Mouse (Mus musculus) retina, adult 2 months (tissue): ENCODE data around the gene Sh3bp2.

Source experiments
- DNase-seq: peaks from one replicate; pipeline ENCODE4 v3.0.0-alpha.2; 2012; ENCODE audit warnings: low read depth, low spot score

The Sh3bp2 gene

DNA sequence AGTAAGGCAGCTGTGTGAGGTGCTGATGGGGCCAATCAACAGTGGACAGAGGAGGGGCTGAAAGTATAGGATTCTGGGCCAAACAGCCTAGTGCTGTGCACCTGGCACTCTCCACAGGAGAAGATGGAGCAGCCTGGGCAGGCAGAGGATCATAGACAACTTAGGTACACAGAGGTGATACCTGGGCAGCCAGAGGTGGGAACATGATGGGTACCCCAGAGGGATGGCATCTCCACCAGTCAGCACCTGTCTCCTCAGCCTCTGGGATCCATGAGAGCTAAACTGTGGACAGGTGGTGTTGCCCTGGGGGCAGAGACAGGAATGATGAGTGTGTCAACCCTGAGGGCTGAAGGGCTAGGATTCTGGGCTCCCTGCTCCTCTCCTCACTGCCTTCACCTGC lies 1.1 kb upstream of the Sh3bp2 start:
- no peak for DNase-seq

DNA sequence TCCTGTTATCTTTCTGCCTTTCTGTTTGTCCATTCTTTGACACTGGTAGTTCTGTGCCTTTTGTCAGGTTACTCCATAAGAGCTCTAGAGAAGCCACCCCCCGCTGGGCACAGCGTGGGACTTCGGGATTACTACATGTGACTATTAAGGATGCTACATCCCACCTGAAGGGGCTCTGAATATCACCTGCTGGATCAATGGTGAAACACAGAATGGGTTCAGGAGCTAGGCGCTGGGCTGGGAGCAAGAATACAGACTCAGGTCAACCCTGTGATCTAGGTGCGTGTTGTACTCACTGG lies 788 bp downstream of the Sh3bp2 start:
- no peak for DNase-seq

- DNase-seq, result no peak
Observed at GRCm38 (mm10) chr5:34527352-34527751, 1.7 kb downstream of the Sh3bp2 start.

- no peak for DNase-seq
Observed at GRCm38 (mm10) chr5:34528724-34529123, 3.1 kb downstream of the Sh3bp2 start.

GRCm38 (mm10) chr5:34530116-34530515 lies 4.5 kb downstream of the Sh3bp2 start:
- DNase-seq, result no peak

DNA sequence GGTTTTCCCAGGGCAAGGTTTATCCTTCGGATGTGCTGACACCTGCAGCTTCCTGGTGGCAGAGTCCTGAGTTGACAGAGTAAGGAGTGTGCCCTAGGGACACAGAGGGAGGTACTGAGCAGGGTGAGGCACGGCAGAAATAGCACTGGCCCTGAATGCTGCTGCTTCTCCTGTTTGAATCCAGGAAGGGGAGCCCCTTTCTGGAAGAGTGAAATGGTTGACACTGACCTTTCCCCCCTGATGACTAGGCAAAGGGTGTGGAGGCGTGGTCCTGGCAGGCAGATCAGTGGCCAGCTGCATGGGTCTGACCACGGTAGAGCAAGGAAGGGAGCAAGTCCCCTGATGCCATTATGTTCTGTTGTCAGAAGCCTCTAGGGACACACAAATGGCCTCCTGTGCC lies 5.0 kb downstream of the Sh3bp2 start:
- DNase-seq, result no peak

DNA sequence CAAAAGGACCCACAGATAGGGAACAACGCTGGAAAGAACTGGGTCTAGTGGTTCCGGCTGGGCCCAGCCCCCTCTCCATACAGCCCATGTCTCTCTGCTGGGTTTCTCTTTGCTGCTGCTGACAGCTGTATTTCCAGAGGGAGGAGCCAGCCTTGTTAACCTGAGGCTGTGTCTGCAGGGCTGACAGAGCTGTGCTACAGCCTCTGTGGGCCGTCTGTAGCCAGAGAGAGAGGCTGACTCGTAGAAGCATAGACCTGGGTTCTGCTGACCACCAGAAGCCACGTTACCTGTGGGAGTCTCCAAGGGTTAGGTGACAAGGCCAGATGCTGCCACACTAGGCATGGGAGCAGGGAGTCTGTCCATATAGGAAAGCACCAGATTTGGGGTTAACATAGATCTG lies 7.4 kb downstream of the Sh3bp2 start:
- DNase-seq, result no peak

GRCm38 (mm10) chr5:34533820-34534219 lies 8.2 kb downstream of the Sh3bp2 start:
- no peak for DNase-seq

DNA sequence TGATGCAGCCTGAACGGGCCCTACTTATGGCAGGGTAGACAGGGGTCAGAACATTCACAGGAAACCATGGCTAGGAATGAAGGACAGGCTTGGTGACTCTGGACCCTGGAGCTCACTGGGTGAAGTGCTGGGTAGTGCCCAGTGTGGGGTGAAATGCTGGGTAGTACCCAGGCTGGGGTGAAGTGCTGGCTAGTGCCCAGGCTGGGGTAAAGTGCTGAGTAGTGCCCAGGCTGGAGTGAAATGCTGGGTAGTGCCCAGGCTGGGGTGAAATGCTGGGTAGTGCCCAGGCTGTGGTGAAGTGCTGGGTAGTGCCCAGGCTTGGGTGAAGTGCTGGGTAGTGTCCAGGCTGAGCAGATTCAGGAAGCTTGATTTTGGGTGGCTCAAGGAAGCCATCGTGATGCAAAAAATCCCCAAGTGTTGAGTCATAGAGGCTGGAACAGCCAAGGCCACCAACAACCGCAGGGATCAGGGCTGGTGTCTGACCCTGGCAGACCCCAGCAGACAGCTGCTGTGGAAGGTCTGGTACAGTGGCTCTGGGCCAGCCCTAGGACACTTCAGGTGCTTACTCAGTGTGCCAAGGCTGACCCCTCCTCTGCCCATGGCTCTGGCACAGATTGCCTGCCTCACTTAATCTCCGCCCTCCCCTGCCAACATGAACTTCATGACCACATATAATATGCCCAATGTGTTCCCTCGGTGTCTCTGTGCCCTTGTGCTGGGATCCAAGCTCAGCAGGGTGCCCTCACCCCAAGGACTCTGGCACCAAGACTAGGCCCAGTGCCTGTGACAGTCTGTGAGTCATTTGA lies 9.3 kb downstream of the Sh3bp2 start:
- no peak for DNase-seq

DNA sequence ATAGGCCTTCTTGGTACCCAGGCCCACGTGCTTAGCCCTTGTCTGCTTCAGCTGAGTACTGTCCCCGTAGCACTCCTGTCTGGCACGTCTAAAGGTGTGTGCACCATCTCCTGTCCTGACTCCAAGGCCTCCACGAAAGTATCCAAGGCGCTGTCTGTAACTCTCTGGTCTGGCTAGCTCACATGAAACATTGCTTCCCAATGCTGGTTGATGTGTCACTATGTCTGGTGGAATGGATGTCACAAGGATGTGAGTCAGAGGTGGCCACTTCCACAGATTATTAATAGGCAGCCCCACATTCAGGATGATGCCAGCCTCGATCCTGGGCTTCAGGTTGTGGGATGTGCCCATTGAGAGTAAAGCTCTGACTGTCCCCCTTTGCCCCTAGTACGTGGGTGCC lies 10.2 kb downstream of the Sh3bp2 start:
- no peak for DNase-seq

DNA sequence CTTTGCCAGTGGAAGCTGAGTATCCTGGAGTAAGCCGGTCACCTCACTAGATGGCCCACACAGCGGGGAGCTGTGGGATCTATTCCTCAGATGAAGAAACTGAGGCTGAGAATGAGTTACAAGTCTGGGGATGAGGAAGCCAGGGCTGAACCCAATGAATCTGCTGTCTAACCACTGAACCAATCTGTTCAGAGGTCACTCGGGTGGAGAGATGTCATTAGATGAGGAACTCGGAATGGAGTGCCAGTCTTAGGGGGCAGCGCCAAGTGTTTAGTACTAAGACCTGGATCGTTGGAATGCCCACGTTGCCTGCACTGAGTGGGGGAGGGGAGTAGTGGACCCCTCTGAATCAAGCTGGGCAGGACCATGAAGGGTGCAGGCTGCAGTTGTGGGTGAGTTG lies 12.4 kb downstream of the Sh3bp2 start:
- DNase-seq, result no peak

DNA sequence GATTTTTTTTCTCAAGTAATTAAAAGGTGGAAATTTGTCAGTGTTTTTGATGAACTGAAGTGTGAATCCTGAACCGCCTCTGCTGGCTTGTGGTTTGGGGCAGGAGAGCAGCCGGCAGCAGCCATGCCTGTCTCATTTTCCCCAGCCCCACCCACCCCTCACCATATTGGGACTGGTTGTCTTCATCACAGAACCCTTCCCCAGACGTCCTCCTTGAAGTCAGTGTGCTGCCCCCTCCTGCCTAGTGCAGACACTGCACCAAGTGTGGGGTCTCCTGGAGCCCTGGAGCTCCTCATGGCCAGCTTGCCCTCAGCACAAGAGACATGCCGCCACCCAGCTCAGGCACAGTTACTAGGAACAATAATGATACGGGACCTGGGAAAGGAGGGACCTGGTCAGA lies 12.9 kb downstream of the Sh3bp2 start:
- DNase-seq, result no peak

GRCm38 (mm10) chr5:34539121-34539520 lies 13.5 kb downstream of the Sh3bp2 start:
- no peak for DNase-seq

DNA sequence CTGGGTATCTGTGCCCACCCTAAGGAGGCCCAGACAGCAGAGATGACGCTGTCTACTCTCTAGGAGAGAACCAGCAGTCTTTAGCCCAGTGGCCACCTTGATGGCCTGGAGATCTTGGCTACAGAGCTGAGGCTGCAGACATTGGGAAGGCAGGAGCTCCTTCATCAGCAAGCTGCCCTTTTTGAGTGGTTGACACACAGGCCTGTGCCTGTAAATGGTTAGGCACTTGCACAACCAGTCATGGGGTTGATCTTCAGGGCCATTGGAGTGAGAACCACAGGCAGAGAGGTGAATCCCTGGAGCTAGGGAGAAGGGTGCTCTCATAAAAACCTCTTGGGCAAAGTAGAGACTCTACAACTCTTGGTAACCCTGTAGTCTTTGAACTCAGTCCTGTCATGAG lies 16.5 kb downstream of the Sh3bp2 start:
- DNase-seq, result no peak

DNA sequence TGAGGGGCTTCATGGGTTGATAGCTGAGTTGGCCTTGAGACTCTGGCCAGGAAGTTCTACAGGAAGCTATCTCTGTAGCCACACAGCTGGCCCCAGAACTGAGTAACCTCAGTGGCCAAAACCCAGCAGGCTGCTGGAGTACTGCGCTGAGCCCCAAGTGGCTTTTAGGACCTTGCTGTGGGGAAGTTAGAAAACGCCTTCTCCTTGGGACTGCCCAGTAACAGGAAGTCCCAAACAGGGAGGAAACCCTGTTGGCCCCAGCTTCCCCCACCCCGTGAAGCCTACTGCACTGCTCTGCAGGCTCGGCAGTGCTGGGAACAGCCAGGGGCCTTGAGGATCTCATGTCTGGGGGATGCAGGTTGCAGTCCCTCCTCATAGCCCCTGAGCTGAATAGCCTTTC lies 17.5 kb downstream of the Sh3bp2 start:
- no peak for DNase-seq

DNA sequence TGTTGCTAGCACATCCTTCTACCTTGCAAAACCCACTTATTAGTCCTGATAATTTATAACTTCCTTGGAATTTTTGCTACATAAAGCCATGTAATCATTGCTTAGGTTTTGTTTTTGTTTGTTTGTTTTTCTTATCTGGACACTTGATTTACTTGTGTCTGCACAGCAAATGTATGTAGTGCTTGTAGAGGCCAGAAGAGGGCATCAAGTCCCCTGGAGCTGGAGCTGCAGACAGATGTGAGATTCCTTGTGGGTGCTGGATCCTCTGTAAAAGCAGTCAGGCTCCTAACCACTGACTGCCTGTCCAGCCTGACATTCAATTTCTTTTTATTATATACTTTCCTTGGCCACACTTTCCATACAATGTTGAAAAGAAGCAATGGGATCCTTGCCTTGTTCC lies 21.8 kb downstream of the Sh3bp2 start:
- no peak for DNase-seq

GRCm38 (mm10) chr5:34549135-34549482 lies 23.5 kb downstream of the Sh3bp2 start:
- no peak for DNase-seq

GRCm38 (mm10) chr5:34549483-34550221 lies 24.0 kb downstream of the Sh3bp2 start:
- DNase-seq, result no peak

DNA sequence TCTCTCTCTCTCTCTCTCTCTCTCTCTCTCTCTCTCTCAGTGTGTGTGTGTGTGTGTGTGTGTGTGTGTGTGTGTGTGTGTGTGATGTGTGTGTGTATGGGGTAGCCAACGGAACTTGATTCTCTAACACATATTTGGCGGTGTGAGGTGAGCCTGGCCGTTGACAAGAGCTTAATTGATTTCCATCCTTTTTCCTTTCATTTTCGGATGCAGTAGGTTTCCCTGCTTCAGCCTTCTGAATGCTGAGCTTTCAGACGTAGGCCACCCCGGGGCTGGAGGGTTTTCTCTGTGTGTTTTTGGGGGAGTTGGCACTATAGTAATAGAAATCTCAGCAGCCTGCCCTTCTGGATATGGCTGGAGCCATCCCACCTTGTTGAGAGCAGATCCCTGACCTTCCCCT lies 24.6 kb downstream of the Sh3bp2 start:
- DNase-seq, result no peak

DNA sequence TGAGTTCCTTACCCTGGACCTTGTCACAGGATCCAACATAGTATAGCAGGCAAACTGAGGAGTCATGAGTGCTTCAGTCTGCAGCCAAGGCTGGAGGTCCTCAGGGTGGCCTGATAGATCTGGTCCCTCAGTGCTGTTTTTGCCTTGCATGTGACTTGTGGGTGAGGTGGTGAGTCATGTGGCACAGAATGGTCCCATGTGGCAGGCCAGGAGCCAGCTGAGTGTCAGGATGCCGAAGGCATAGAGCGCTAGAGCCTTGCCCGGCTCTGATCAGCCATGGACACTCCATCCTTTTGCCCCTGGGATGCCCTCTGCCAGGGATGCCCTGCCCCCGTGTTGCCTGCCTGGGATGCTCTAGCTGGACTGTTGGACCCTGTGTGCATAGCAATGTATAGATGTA lies 26.2 kb downstream of the Sh3bp2 start:
- DNase-seq, result no peak

- no peak for DNase-seq
Observed at GRCm38 (mm10) chr5:34563854-34564253, 38.2 kb downstream of the Sh3bp2 start.

GRCm38 (mm10) chr5:34564291-34564690 lies 38.7 kb downstream of the Sh3bp2 start:
- DNase-seq, result no peak

DNA sequence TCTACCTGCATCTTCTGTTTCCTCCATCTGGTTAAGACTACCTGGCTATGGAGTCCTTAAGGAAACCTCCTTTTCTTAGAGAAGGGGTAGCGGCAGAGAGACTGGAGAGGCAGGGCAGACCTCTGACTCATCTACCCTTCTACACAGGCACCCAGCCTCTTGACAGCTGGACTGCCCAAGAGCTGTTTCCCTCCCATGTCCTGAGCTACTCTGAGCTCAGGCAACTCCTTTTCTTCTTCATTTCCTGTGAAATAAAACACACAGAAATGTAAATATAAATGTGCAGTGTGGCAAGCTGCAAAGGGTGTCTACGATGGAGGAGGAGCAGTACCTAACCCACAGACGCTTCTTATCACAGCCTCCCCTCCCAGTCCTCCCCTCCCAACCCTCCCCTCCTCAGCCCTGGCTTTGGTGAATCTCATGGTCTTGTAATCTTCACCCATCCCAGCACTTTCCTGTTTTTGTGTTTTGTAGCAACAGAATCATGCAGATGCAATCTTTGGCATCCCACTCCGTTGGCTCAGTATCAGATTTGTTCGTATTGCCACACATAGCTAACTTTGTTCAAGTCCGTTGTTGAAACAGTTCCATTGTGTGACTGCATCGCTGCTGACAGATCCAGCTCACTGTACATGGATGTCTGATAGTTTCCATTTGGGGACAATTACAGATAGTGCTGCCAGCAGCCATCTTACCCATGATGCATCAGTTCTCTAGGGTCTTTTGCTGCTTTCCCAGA lies 40.1 kb downstream of the Sh3bp2 start:
- DNase-seq, result no peak
